Mouse (Mus musculus) brown adipose tissue, adult 24 weeks (tissue): ENCODE data around the gene Tenm2. TPM values are rescaled to one million over a fixed set of nuclear protein-coding genes. Genes with fewer than 3 reads are reported as not detected.

Experiments
- H3K27ac ChIP-seq: fragments of 200-500 bp; replicated peaks from 2 replicates; pipeline ENCODE4 v1.5.1; 2012; ENCODE audit warnings: low read depth, mild to moderate bottlenecking, low read length
- H3K4me1 ChIP-seq: fragments of 200-500 bp; 2 replicates; pipeline ENCODE4 v1.6.1; 2012; ENCODE audit warnings: low read length, mixed read lengths; ENCODE audit not compliant: control insufficient read depth, insufficient read depth, insufficient read length
- H3K4me3 ChIP-seq: fragments of 200-500 bp; 2 replicates; pipeline ENCODE4 v1.5.1; 2012; ENCODE audit warnings: low read depth, mild to moderate bottlenecking, low read length, moderate library complexity; ENCODE audit not compliant: insufficient read depth
- polyA plus RNA-seq: library from polyadenylated mRNA; stranded (reverse); fragments of >200 nt; gene quantifications from 2 replicates; pipeline ENCODE4 v1.2.4, GENCODE M21; 2012; ENCODE audit not compliant: missing spikeins, insufficient read depth, insufficient read length

Tenm2 gene
- polyA plus RNA-seq, 1 experiment: not detected

DNA sequence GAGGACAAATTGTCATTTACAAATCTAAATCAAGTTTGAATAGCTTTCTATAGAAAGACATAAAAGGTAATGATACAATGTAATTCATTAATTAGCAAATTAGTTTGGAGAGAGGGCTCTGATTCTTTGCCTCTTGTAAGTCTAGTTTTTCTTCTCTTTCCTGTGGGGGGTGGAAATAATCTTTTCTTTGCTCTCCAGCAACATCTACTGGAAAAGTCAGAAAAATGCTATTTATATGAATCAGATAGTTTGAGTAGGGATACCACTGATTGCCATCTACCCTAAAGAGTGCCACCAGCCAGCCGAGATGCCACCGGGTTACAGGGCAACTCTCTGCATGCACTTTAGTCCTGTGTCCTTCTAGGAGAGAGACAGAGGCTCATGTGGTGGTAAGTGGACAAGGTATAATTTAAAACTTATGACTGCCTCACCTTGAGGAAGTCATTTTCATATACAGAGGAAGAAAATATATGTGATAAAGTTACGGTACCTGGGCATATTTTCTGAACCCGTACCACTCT lies 560.8 kb downstream of the Tenm2 start:
- no peak overlapping the region for H3K4me3 ChIP-seq
- H3K4me1 ChIP-seq: no peaks in the 10 kb centered on the region
- no peak overlapping the region for H3K27ac ChIP-seq

GRCm38 (mm10) chr11:36674141-36674540 lies 561.6 kb downstream of the Tenm2 start:
- Histone ChIP-seq H3K4me3 (no peak overlapping the region), H3K27ac (no peak overlapping the region), H3K4me1 (no peaks in the 10 kb centered on the region)

DNA sequence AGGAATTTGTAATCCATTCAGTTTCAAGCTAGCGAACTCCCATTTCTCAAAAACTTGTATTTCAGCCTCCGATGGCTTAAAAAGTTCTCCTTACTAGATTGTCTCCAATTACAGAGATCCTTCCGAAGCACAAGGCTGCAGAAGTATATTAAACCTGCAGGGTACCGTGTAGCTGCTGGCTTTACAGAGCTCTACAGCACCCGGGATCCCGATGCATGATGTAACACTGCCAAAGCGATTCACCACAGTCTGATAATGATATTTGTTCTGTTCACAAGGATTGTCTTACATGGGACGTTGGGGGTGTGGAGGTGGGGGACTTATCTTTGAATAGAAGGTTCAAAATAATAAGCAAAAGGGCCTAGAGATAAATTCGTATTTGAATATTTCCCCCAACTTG lies 564.6 kb downstream of the Tenm2 start:
- Histone ChIP-seq H3K27ac (no peak overlapping the region), H3K4me1 (no peaks in the 10 kb centered on the region), H3K4me3 (no peak overlapping the region)

DNA sequence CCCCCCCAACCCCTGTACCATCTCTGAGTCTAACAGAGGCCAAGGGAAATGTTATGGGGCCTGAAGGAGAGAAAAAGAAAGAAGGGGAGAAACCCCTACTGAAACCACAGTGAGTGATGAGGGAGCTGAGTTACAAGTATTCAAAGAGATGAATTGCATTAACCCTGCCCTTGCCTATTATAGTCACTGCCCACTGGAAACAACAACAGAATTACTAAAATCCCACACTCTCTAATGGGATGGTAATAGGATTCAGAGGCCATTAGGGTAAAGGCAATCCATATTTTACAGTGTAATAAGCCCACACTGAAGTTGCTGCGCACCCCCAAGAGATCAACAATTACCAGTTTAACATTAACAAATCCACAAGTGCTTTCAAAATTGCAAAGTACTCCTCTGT lies 571.7 kb downstream of the Tenm2 start:
- no peak overlapping the region for H3K27ac ChIP-seq
- no peaks in the 10 kb centered on the region for H3K4me1 ChIP-seq
- H3K4me3 ChIP-seq: no peak overlapping the region

DNA sequence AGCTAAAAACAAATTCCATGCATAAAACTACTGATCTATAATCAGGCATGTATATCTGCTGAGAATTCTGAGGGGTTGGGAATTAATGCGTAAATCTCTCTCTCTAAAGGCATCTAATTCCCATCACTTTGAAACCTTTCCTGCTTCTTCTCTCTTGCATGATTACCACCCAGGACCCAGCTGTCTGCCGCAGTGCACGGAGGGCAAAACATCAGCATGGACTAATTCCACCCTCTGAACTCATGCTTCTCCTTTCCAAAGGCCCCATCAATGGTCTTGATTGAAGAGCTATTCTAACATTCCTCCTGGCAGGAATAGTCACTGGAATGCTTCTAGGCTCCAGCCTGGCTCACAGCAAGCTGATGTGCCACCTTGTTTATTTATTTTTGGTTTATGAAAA lies 572.2 kb downstream of the Tenm2 start:
- Histone ChIP-seq H3K27ac (no peak overlapping the region), H3K4me3 (no peak overlapping the region), H3K4me1 (no peaks in the 10 kb centered on the region)

DNA sequence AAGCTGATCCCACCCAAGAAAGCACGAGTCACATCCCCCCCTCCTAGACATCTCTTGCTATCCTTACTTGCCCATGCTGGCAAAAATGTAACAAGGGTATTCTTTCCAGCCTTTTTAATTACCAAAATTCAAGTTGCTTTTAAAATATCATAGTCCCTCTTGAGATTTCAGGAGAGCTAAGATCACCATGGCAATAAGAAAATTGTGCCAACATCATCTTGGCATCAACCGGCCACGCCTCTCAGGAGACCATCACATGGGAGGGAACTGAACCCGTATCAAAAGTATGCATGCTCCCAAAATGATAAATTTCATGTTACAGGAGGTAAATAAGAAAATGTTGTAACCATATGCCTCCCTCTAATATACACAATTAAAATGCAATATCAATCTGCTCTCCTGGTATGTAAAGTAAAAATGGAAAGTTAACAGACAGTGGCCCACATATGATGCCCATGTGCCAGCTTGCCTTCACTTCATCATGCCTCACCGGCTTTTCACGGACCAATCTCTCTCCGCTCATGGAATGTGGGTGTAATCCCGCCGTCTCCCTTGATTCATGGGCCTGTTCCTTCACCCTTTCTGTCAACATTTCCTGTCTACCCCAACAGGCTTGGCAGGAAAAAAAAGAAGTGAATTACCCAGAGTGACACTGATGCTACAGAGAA lies 582.0 kb downstream of the Tenm2 start:
- Histone ChIP-seq H3K4me3 (no peak overlapping the region), H3K4me1 (no peaks in the 10 kb centered on the region), H3K27ac (no peak overlapping the region)

GRCm38 (mm10) chr11:36647179-36647578 lies 588.6 kb downstream of the Tenm2 start:
- Histone ChIP-seq H3K27ac (no peak overlapping the region), H3K4me3 (no peak overlapping the region), H3K4me1 (no peaks in the 10 kb centered on the region)

- Histone ChIP-seq H3K27ac (no peak overlapping the region), H3K4me3 (no peak overlapping the region), H3K4me1 (no peaks in the 10 kb centered on the region)
These were observed 600.7 kb downstream of the Tenm2 start for GRCm38 (mm10) chr11:36635082-36635481.

DNA sequence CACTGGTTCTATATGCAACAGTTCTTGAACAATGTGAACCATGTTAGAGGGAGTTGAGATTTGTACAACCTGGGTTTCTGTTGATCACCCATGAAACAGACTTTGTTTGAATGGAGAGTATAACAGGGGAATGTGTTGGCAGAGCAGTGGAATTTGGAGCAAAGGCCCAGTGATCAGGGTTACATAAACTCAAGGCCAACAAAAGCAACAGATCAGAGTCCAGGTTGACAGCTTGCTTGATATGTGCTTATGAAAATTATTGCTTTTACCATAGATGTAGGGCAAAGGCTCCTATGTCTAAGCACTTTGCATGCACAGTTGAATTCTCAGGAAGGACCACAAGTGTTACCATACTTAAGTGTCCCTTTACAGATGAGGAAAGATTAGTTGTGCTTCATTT lies 603.6 kb downstream of the Tenm2 start:
- Histone ChIP-seq H3K4me3 (no peak overlapping the region), H3K4me1 (no peaks in the 10 kb centered on the region), H3K27ac (no peak overlapping the region)

- H3K27ac ChIP-seq: no peak overlapping the region
- H3K4me1 ChIP-seq: no peaks in the 10 kb centered on the region
- no peak overlapping the region for H3K4me3 ChIP-seq
These were observed 622.0 kb downstream of the Tenm2 start for GRCm38 (mm10) chr11:36613807-36614206.

DNA sequence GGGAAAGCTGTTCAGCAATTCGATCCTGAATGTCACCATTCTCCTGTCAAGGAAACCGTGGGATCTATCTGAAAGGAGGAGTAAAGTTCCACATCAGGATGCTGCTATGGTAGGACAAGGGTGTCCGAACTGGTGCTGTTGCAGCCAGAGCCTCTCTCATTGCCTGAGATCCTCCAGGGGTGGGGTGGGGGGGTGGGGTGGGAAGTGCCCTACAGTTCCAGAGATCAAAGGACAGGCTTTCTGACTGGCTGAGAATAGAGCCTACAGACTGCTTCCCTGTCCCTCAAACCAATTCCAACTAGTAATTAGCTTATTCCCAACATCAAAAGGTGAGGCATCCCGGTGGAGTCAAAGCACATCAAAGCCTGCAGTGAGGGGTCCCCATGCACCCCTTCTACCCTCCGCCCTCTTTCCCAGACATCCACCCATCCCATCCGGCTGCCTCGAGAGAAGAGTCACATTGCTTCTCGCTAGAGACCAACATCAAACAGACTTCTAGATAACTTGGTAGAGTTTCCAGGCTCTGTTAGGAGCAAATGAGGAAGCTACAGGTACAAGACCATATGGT lies 630.9 kb downstream of the Tenm2 start:
- H3K27ac ChIP-seq: no peak overlapping the region
- no peak overlapping the region for H3K4me3 ChIP-seq
- no peaks in the 10 kb centered on the region for H3K4me1 ChIP-seq

DNA sequence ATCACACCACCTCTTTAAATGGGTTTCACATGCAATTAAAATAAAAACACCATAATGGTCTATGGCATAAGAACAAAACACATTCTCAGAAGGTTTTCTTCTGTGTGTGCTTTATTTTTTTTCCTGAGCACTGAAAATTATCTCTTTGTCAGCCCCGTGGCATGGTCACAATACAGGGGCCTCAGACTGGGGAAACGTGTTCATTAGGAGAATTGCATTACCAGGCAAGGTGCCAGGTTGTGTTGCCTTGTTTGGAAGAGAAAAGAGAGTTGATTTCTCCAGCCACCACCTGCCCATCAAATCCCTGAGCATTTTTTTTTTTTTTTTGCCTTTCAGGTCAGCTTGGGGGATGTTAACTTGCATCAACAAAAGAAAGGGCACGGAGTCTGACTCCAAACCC lies 631.5 kb downstream of the Tenm2 start:
- Histone ChIP-seq H3K27ac (no peak overlapping the region), H3K4me1 (no peaks in the 10 kb centered on the region), H3K4me3 (no peak overlapping the region)

- Histone ChIP-seq H3K4me1 (no peaks in the 10 kb centered on the region), H3K4me3 (no peak overlapping the region), H3K27ac (no peak overlapping the region)
These were observed 643.3 kb downstream of the Tenm2 start for GRCm38 (mm10) chr11:36592471-36592870.

DNA sequence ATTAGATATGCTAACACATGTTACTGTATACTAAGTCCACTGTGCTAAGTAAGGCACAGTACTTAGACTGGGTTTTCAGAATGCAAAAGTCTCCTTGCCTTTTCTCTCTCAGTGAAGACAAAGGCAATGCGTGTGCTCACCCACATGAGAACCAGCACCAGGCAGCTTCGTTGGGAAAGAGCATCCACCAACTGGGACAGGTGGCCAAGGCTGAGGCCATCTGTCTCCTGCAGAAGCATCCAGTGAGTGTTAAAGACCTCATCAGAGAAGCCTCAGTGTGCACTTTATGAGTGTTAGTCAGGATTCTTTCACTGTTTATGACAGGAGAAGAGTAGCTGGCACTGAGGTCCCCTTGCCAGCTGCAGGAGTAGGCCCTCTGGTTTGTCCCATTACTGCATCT lies 669.6 kb downstream of the Tenm2 start:
- Histone ChIP-seq H3K27ac (no peak overlapping the region), H3K4me1 (no peaks in the 10 kb centered on the region), H3K4me3 (no peak overlapping the region)

GRCm38 (mm10) chr11:36562851-36563250 lies 672.9 kb downstream of the Tenm2 start:
- Histone ChIP-seq H3K4me3 (no peak overlapping the region), H3K27ac (no peak overlapping the region), H3K4me1 (no peaks in the 10 kb centered on the region)
